Mouse (Mus musculus): ENCODE measurements around the gene Pakap. TPM values are rescaled to one million over a fixed set of nuclear protein-coding genes. Genes with fewer than 3 reads are reported as not detected.

Pakap gene
- polyA plus RNA-seq, 1 experiment from 2014 or later = 57.2 TPM

GRCm38 (mm10) chr4:57942892-57943291 lies 374.9 kb downstream of the Pakap start:
- Histone ChIP-seq H3K27me3 (ENCODE audit: insufficient read depth, low read length) (no peaks in the 10 kb centered on the region), H3K4me1 (ENCODE audit: insufficient read depth) (no peaks in the 10 kb centered on the region), H3K4me3 (ENCODE audit: low read depth, low read length) (no peak overlapping the region), H3K9ac (no peak overlapping the region), H3K36me3 (ENCODE audit: insufficient read depth) (peaks cover 45% of the 10 kb centered on the region), H3K4me2 (no peak overlapping the region), H3K27ac (ENCODE audit: low read depth) (no peak overlapping the region), H3K9me3 (ENCODE audit: low read depth, low read length) (no peaks in the 10 kb centered on the region)
- no peak for TF ChIP-seq CTCF (IDR thresholded peaks at IDR 0.05; ENCODE audit: low read depth)
- no peak for DNase-seq
- WGBS = 86% methylated on average over 2 of the region's 2 CpGs
- no peak for ATAC-seq (ENCODE audit: insufficient read depth)

Other genes with a start within 250 kb of the Pakap start
- 7.5 and 9.3 TPM in 2 replicates for gene Palm2, start 133.9 kb upstream of the Pakap start, polyA plus RNA-seq (2014; fragmentation: Nextera tagmentation; extraction: Ambion mirVana)
- 51.9 and 52.6 TPM in 2 replicates for gene Akap2, start 149.5 kb downstream of the Pakap start, polyA plus RNA-seq (2014; fragmentation: Nextera tagmentation; extraction: Ambion mirVana)